Comparison of ENCODE assay signal across 12 mouse cellular contexts in genomic region chr16:5823316-5823715, GRCm38 (mm10).
"Had no signal": no experiment of that assay in that cellular context is flagged by ENCODE, and none has a peak within 500 bp of the region (broad histone marks: within the 10 kb centered on the region; RNA-seq: fewer than 3 reads in every experiment).

No protein-coding gene starts in this region.

- H3K9ac ChIP-seq: limb, embryonic 15.5 days; liver, embryonic 12.5 days; lung, embryonic 14.5 days; neural tube, embryonic 12.5 days had no signal

- ATAC-seq: liver, embryonic 12.5 days had no signal

- H3K4me2 ChIP-seq: limb, embryonic 15.5 days; liver, embryonic 12.5 days; lung, embryonic 14.5 days; neural tube, embryonic 12.5 days had no signal

- H3K36me3 ChIP-seq: limb, embryonic 15.5 days; liver, embryonic 12.5 days; midbrain, embryonic 10.5 days; neural tube, embryonic 12.5 days had no signal

- H3K4me3 ChIP-seq: limb, embryonic 15.5 days; liver, embryonic 12.5 days; midbrain, embryonic 10.5 days; neural tube, embryonic 12.5 days had no signal

- H3K9me3 ChIP-seq: limb, embryonic 15.5 days; liver, embryonic 12.5 days; midbrain, embryonic 10.5 days; neural tube, embryonic 12.5 days had no signal

- H3K27ac ChIP-seq: limb, embryonic 15.5 days; liver, embryonic 12.5 days; midbrain, embryonic 10.5 days; neural tube, embryonic 12.5 days; stomach, postnatal 0 days had no signal

- H3K4me1 ChIP-seq: limb, embryonic 15.5 days; liver, embryonic 12.5 days; midbrain, embryonic 10.5 days; neural tube, embryonic 12.5 days had no signal

- H3K27me3 ChIP-seq: limb, embryonic 15.5 days; liver, embryonic 12.5 days; neural tube, embryonic 12.5 days had no signal

- DNase-seq: kidney, postnatal 36 days; layer of hippocampus, adult 9-11 months; layer of hippocampus, postnatal 36 days; lung, embryonic 14.5 days; lung, postnatal 10 days; lung, postnatal 4 days; midbrain, embryonic 14.5 days had no signal
